Mouse (Mus musculus): ENCODE data around the gene Mapk8.

GRCm38 (mm10) chr14:33373271-33373670 lies 73.7 kb downstream of the Mapk8 start:
- TF ChIP-seq TAL1 (IDR thresholded peaks at IDR 0.05; ENCODE audit: low read length), result no peak
- TF ChIP-seq E2F4 (IDR thresholded peaks at IDR 0.05; ENCODE audit: borderline replicate concordance, low read depth, low read length), result no peak
- TF ChIP-seq SMC3 (IDR thresholded peaks at IDR 0.05; ENCODE audit: low read depth, low read length), result no peak
- TF ChIP-seq POLR2A (IDR thresholded peaks at IDR 0.05; ENCODE audit: control insufficient read depth in 1 of 2, insufficient read depth in 1 of 2, low read depth in 1 of 2, low read length in 2 of 2, poor library complexity in 1 of 2), result no peak
- no peak for TF ChIP-seq CTCF (IDR thresholded peaks at IDR 0.05 in 2 of 3, conservative IDR thresholded peaks at IDR 0.05 in 1 of 3; ENCODE audit: control insufficient read depth in 1 of 3, insufficient read depth in 1 of 3, low read depth in 2 of 3, low read length in 3 of 3, poor library complexity in 1 of 3, severe bottlenecking in 1 of 3)
- TF ChIP-seq EP300 (IDR thresholded peaks at IDR 0.05; ENCODE audit: low read depth in 1 of 2, low read length in 2 of 2), result no peak
- TF ChIP-seq ELF1 (IDR thresholded peaks at IDR 0.05; ENCODE audit: low read depth, low read length), result no peak
- no peak for TF ChIP-seq ETS1 (IDR thresholded peaks at IDR 0.05; ENCODE audit: low read depth, low read length)
- no peak for TF ChIP-seq TBP (IDR thresholded peaks at IDR 0.05; ENCODE audit: low read depth, low read length)
- no peak for TF ChIP-seq NRF1 (IDR thresholded peaks at IDR 0.05; ENCODE audit: insufficient read depth, low read depth, low read length, poor library complexity, severe bottlenecking)
- no peak for TF ChIP-seq TCF12 (IDR thresholded peaks at IDR 0.05; ENCODE audit: low read depth, low read length)
